In the genomic region with DNA sequence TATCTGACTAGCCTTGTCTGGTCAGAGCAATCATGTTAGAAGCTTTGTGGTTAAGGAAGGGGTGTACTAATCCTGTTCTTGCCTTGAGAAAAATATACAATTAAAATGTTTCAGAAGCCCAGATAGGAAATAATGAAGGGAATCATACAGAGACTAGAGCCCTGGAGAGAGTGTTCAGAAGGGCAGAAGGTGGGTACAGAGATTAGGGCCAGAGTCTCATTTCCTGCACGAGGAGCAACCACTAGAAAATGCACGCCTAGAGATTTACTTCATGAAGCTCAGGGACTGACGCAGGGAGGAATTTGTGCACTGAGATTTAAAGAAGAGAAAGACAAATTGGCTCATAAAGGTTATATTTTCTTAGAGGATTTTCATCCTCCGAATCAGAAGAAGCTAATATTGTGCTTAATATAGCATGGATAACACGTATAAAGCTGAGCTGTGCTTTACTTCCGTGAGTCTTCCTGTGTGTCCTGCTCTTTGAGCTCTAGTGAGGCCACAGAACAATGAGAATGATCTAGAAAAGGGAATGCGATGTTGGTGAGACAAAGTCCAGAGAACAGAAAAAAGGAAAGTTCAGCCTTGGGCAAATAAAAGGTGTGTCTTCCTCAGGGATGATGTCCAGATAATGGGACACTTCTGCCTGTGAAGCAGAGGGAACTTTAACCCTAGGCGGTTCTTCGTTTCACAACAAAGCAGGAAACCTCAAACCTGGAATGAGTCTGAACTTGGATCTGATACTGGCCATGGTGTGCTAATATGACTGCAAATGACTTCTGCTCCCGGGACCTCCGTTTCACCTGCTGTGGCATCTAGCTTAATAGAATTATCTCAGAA, we compare ENCODE assay signal across 14 mouse cellular contexts.
"Had no signal": no experiment of that assay in that cellular context is flagged by ENCODE, and none has a peak within 500 bp of the region (broad histone marks: within the 10 kb centered on the region; RNA-seq: fewer than 3 reads in every experiment).

No protein-coding gene starts in this region.

- ATAC-seq: lung, postnatal 0 days had no signal

- H3K27ac ChIP-seq: limb, embryonic 12.5 days; liver, embryonic 14.5 days; midbrain, embryonic 10.5 days; neural tube, embryonic 15.5 days; stomach, postnatal 0 days had no signal

- H3K9me3 ChIP-seq: limb, embryonic 12.5 days; midbrain, embryonic 10.5 days; neural tube, embryonic 15.5 days had no signal

- DNase-seq: layer of hippocampus, postnatal 36 days; liver; lung, adult 2 months; lung, postnatal 4 days; midbrain, embryonic 14.5 days; right cerebral cortex, postnatal 25 days; thymus, postnatal 4 days had no signal

- H3K36me3 ChIP-seq: limb, embryonic 12.5 days; midbrain, embryonic 10.5 days; neural tube, embryonic 15.5 days had no signal

- H3K9ac ChIP-seq: limb, embryonic 12.5 days; liver, embryonic 14.5 days; neural tube, embryonic 15.5 days had no signal

- H3K4me2 ChIP-seq: limb, embryonic 12.5 days; neural tube, embryonic 15.5 days had no signal

- H3K4me3 ChIP-seq: limb, embryonic 12.5 days; midbrain, embryonic 10.5 days; myocyte; neural tube, embryonic 15.5 days had no signal

- H3K27me3 ChIP-seq: limb, embryonic 12.5 days; neural tube, embryonic 15.5 days had no signal
